Mouse (Mus musculus) thymus, adult 2 months (tissue): Measurements from ENCODE around the gene Chst14. TPM values are rescaled to one million over a fixed set of nuclear protein-coding genes. Genes with fewer than 3 reads are reported as not detected.

Source experiments
- DNase-seq: peaks from one replicate; pipeline ENCODE4 v3.0.0; 2021
- H3K27ac ChIP-seq: fragments of 200-500 bp; 2 replicates; pipeline ENCODE4 v1.5.1; 2012; ENCODE audit warnings: low read length, control low read depth; ENCODE audit not compliant: control insufficient read depth, insufficient read depth
- H3K27me3 ChIP-seq: fragments of 200-500 bp; 2 replicates; pipeline ENCODE4 v1.6.1; 2012; ENCODE audit warnings: mild to moderate bottlenecking, low read length, moderate library complexity, mixed read lengths; ENCODE audit not compliant: control insufficient read depth, insufficient read depth
- H3K36me3 ChIP-seq: fragments of 200-500 bp; 2 replicates; pipeline ENCODE4 v1.6.1; 2012; ENCODE audit warnings: mild to moderate bottlenecking, low read length, moderate library complexity; ENCODE audit not compliant: control insufficient read depth, insufficient read depth
- H3K4me1 ChIP-seq: fragments of 200-500 bp; replicated peaks from 2 replicates; pipeline ENCODE4 v1.6.1; 2012; ENCODE audit warnings: low read length; ENCODE audit not compliant: control insufficient read depth, insufficient read depth
- H3K4me3 ChIP-seq: fragments of 200-500 bp; 2 replicates; pipeline ENCODE4 v1.5.1; 2012; ENCODE audit warnings: mild to moderate bottlenecking, low read length, control low read depth, moderate library complexity; ENCODE audit not compliant: control insufficient read depth, insufficient read depth
- CTCF ChIP-seq: fragments of 200-500 bp; IDR thresholded peaks from 2 replicates; pipeline ENCODE4 v1.5.1; 2012; ENCODE audit warnings: mild to moderate bottlenecking, control low read depth, low read length, moderate library complexity, borderline replicate concordance; ENCODE audit not compliant: control insufficient read depth, poor library complexity, insufficient read depth; ENCODE audit errors: extremely low read depth
- POLR2A ChIP-seq: fragments of 200-500 bp; IDR thresholded peaks from 2 replicates; pipeline ENCODE4 v1.6.1; 2012; ENCODE audit warnings: mild to moderate bottlenecking, low read length, control low read depth, moderate library complexity; ENCODE audit not compliant: control insufficient read depth, poor library complexity, insufficient read depth; ENCODE audit errors: extremely low read depth
- WGBS: fragments of 180-500 bp; shearing (Covaris S2); methylation state at CpG from one replicate; pipeline ENCODE4 v1.1.7; 2018; 5-methylcytosine and 5-hydroxymethylcytosine counted together
- polyA plus RNA-seq: library from polyadenylated mRNA; depleted of rRNA; stranded (reverse); fragments of >200 nt; gene quantifications from 2 replicates; pipeline ENCODE4 v1.2.3, GENCODE M21; 2012

Gene Chst14
- polyA plus RNA-seq, 1 experiment, result 9.0 TPM

- no peak for DNase-seq
- TF ChIP-seq POLR2A (no peak), CTCF (no peak)
- H3K27ac ChIP-seq, result no peak overlapping the region
- peaks cover 24% of the 10 kb centered on the region for H3K4me1 ChIP-seq
- no peak overlapping the region for H3K4me3 ChIP-seq
- 76% methylated on average over 11 of the region's 11 CpGs for WGBS
- H3K27me3 ChIP-seq, result no peaks in the 10 kb centered on the region
- H3K36me3 ChIP-seq, result no peaks in the 10 kb centered on the region
Measured at GRCm38 (mm10) chr2:118913551-118914276, 12.6 kb upstream of the Chst14 start.

- WGBS, result 80% methylated on average over 8 of the region's 8 CpGs
- DNase-seq, result no peak
- Histone ChIP-seq H3K27ac (no peak overlapping the region), H3K4me1 (peaks cover 24% of the 10 kb centered on the region), H3K36me3 (no peaks in the 10 kb centered on the region), H3K27me3 (no peaks in the 10 kb centered on the region), H3K4me3 (no peak overlapping the region)
- TF ChIP-seq POLR2A (no peak), CTCF (no peak)
Measured at GRCm38 (mm10) chr2:118914685-118915084, 11.6 kb upstream of the Chst14 start.

- TF ChIP-seq CTCF (no peak), POLR2A (no peak)
- H3K27ac ChIP-seq, result no peak overlapping the region
- H3K36me3 ChIP-seq, result no peaks in the 10 kb centered on the region
- H3K4me1 ChIP-seq, result peaks cover 9% of the 10 kb centered on the region
- H3K4me3 ChIP-seq, result no peak overlapping the region
- WGBS, result 96% methylated on average over 17 of the region's 17 CpGs
- no peaks in the 10 kb centered on the region for H3K27me3 ChIP-seq
- no peak for DNase-seq
Measured at GRCm38 (mm10) chr2:118916436-118916835, 9.9 kb upstream of the Chst14 start.

GRCm38 (mm10) chr2:118918543-118918942, 7.8 kb upstream of the Chst14 start:
- WGBS, result 89% methylated on average over 1 of the region's 1 CpGs
- Histone ChIP-seq H3K36me3 (no peaks in the 10 kb centered on the region), H3K4me3 (no peak overlapping the region), H3K27ac (no peak overlapping the region), H3K27me3 (no peaks in the 10 kb centered on the region), H3K4me1 (0 out of 2 replicates have a peak, but pooled peaks cover 3% of the 10 kb centered on the region)
- DNase-seq, result no peak
- TF ChIP-seq POLR2A (no peak), CTCF (no peak)

GRCm38 (mm10) chr2:118920428-118920827, 5.9 kb upstream of the Chst14 start:
- no peak for TF ChIP-seq POLR2A
- 95% methylated on average over 3 of the region's 3 CpGs for WGBS
- no peaks in the 10 kb centered on the region for H3K27me3 ChIP-seq
- no peak overlapping the region for H3K27ac ChIP-seq
- H3K4me1 ChIP-seq, result peaks cover 3% of the 10 kb centered on the region; the same call in 1 of the 2 replicates
- H3K36me3 ChIP-seq, result no peaks in the 10 kb centered on the region
- no peak for DNase-seq
- H3K4me3 ChIP-seq, result no peak overlapping the region

- 12% methylated on average over 6 of the region's 6 CpGs for WGBS
- TF ChIP-seq POLR2A, result no peak
- no peak for TF ChIP-seq CTCF
- Histone ChIP-seq H3K36me3 (no peaks in the 10 kb centered on the region), H3K4me3 (peak overlapping the region; percentile 77), H3K27ac (no peak overlapping the region), H3K27me3 (no peaks in the 10 kb centered on the region), H3K4me1 (peaks cover 13% of the 10 kb centered on the region)
- no peak for DNase-seq
Measured at GRCm38 (mm10) chr2:118925952-118926351, 344 bp upstream of the Chst14 start.

- DNase-seq, result no peak
- no peaks in the 10 kb centered on the region for H3K27me3 ChIP-seq
- H3K4me1 ChIP-seq, result peaks cover 13% of the 10 kb centered on the region
- 27% methylated on average over 31 of the region's 31 CpGs for WGBS
- TF ChIP-seq CTCF (no peak), POLR2A (no peak)
- no peak overlapping the region for H3K27ac ChIP-seq
- no peaks in the 10 kb centered on the region for H3K36me3 ChIP-seq
- peak overlapping the region; percentile 77 for H3K4me3 ChIP-seq
Measured at GRCm38 (mm10) chr2:118926998-118927739, 873 bp downstream of the Chst14 start.
